Mouse (Mus musculus): Measurements from ENCODE around the gene Rnf220. TPM values are rescaled to one million over a fixed set of nuclear protein-coding genes. Genes with fewer than 3 reads are reported as not detected.

The Rnf220 gene
- total RNA-seq, 2 experiments from 2014 or later = 6.3 to 22.1 TPM

- ATAC-seq (replicated peaks; ENCODE audit: low FRiP score, poor library complexity, severe bottlenecking) = no peak
These were observed 242.7 kb downstream of the Rnf220 start for GRCm38 (mm10) chr4:117254017-117254627.

DNA sequence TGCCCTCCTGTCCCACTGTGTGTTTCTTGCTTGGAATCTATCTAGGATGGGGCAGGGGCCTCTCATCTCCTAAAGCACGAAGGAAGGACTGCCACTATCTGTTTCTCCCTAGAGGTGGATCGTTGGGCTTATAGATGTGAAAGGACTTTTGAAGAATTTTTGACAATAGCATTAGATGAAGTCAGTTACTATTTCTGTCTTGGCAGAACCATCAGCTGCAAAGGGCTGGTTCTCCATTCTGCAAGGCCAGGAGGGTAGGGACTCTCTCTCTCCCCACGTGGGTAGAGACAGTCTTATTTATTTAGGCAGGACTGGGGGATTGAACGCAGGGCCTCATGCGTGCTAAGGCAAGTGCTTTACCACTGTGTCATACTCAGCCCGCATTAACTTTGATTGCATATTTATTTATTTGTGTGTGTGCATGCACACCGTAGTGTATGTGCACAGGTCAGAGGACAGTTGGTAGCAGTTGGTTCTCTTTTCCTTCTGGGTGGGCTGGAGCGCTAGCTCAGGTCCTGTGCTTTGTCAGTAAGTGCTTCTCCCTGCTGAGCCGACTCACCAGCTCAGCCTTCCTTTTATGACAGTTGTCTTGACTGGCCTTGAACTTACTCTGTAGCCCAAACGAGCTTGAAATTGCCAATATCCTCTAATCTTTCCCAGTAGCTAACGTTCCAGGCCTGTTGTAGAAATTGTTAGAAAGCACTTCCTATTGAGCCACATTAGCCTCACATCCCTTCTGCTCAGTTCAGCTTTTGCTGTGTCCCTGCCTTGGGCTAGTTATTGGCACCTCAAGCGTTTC lies 243.4 kb downstream of the Rnf220 start:
- no peak for ATAC-seq (replicated peaks; ENCODE audit: low FRiP score, poor library complexity, severe bottlenecking)

- ATAC-seq (replicated peaks; ENCODE audit: low FRiP score, poor library complexity, severe bottlenecking) = no peak
These were observed 244.1 kb downstream of the Rnf220 start for GRCm38 (mm10) chr4:117252755-117253154.

- no peak for ATAC-seq (replicated peaks; ENCODE audit: low FRiP score, poor library complexity, severe bottlenecking)
These were observed 244.5 kb downstream of the Rnf220 start for GRCm38 (mm10) chr4:117252351-117252750.

- peak; percentile 100 for ATAC-seq (replicated peaks; ENCODE audit: low FRiP score, poor library complexity, severe bottlenecking)
These were observed 245.0 kb downstream of the Rnf220 start, which contains the start of the genes Tmem53 and Armh1 for GRCm38 (mm10) chr4:117251801-117252316. Tmem53 (plus strand) TSS chr4:117251951. Armh1 (minus strand) TSS chr4:117252125.

DNA sequence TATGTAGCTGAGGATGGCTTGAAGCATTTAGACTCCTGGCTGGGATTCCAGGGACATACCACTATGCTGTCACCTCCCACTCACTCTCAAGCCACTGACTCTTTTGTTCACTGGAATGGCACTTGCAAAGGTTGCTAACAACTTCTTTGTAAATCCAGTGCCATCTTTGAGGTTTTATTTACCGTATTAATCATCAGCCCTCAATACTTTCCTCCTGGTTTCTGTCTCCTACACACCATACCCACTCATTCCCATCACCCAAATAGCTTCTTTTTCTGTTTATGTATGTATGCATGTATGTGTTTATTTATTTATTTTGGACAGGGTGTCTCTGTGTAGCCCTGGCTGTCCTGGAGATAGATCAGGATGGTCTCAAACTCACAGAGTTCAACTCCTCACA lies 245.9 kb downstream of the Rnf220 start:
- no peak for ATAC-seq (replicated peaks; ENCODE audit: low FRiP score, poor library complexity, severe bottlenecking)

DNA sequence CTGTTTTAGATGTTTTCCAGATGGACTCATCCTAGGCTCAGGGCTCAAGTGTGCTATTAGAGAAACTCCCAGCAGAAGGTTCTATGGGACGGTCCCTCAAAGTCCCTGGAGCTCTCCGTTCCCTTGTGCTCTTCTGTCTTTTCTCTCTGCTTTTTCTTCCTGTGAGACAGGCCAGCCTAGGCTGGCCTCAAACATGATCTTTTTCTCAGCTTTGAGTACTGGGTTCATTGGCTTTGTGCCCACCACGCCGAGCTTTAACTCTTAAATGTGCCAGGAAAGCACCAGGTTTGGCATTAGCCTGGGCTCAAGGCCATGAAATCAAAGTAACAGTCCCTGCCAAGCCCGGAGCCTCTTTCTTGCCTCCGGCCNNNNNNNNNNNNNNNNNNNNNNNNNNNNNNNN lies 256.0 kb downstream of the Rnf220 start:
- no peak for ATAC-seq (replicated peaks; ENCODE audit: low FRiP score, poor library complexity, severe bottlenecking)

GRCm38 (mm10) chr4:117239153-117239552 lies 257.7 kb downstream of the Rnf220 start:
- no peak for ATAC-seq (replicated peaks; ENCODE audit: low FRiP score, poor library complexity, severe bottlenecking)

DNA sequence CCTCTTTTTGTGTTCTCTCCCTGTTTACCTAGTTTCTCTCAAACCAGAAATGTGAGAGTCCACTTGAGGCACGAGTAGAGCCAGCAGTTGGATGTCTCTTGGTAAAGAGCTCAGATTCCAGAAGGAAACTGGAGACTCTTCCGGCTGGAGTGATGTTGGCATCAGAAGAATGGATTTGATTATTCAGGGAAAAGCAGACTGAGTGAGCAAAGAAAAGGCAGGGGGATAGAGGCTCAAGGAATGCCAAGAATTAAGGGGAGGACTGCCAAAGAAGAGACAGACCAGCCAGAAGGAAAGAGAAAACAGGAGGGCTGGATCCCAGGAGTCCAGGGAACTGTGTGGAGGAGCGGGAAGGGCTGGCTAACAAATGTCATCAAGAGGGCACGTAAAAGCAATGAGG lies 261.0 kb downstream of the Rnf220 start:
- ATAC-seq (replicated peaks; ENCODE audit: low FRiP score, poor library complexity, severe bottlenecking) = no peak

- ATAC-seq (replicated peaks; ENCODE audit: low FRiP score, poor library complexity, severe bottlenecking) = no peak
These were observed 262.6 kb downstream of the Rnf220 start for GRCm38 (mm10) chr4:117234166-117234741.

GRCm38 (mm10) chr4:117231208-117231607 lies 265.6 kb downstream of the Rnf220 start:
- ATAC-seq (replicated peaks; ENCODE audit: low FRiP score, poor library complexity, severe bottlenecking) = no peak

DNA sequence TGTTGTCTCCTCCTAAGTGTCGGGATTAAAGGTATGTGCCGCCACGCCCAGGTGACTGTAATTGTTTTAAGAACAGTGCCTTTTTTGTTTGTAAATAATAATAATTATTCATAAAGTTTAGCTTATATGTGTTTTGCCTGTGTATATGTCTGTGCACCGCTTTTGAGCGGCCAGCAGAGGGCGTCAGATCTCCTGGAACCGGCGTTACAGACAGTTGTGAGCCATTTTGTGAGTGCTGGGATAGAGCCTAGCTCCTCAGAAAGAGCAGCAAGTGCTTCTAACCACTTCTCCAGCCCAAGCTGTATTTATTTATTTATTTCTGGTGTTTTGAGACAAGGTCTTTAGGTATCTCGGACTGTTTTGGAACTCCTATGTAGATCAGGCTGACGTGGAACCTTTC lies 266.5 kb downstream of the Rnf220 start:
- peak; percentile 60; the same call in 1 of the 2 replicates for ATAC-seq (replicated peaks; ENCODE audit: low FRiP score, poor library complexity, severe bottlenecking)

DNA sequence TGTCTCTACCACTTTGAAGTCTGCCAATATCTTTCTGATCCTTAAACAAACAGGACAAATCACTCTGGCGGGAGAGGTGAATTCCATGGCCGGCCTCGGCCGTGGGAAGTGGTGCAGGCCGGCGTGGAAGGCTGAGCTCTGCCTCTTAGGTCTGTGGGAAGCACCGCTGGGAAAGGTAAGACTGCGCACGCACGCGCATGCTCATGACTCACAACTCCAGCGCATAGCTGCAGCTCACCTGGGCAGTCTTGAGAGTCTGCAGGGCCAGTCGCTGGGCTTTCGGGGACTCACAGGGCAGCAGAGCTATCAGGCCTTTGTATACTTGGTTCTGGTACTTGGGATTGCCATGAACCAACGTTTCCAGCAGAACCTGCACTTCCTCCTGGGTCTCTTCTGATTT lies 267.3 kb downstream of the Rnf220 start:
- ATAC-seq (replicated peaks; ENCODE audit: low FRiP score, poor library complexity, severe bottlenecking) = no peak

DNA sequence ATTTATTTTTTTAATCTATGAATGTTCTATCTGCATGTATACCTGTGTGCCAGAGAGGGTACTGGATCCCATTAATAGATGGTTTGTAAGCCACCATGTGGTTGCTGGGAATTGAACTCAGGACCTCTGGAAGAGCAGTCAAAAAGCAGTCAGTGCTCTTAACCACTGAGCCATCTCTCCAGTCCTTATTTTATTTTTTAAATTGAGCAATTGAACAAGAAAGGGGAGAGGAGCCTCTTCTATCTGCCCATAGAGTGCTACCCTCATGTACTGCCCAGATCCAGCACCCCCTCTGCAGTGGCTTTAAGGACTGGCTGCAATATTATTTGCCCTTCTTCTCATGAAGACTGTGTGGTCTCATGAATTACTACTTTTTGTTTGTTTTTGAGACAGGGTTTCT lies 271.6 kb downstream of the Rnf220 start:
- ATAC-seq (replicated peaks; ENCODE audit: low FRiP score, poor library complexity, severe bottlenecking) = no peak

DNA sequence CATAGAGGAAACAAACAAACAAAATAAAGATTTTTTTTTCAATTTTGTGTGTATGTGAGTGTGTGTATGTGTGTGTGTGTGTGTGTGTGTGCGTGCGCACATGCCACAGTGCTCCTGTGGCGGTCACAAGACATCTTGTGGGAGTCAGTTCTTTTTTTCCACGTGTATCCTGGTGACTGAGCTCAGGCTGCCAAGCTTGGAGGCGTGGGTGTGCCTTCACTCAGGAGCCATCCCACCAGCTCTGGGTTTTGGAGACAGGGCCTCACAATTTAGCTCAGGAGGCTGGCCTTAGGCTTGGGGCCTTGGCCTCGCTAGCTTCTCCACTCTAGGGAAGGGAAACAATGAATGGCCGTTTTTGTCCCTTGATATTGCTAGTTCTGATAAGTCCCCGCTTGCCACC lies 272.7 kb downstream of the Rnf220 start:
- no peak for ATAC-seq (replicated peaks; ENCODE audit: low FRiP score, poor library complexity, severe bottlenecking)

- no peak for ATAC-seq (replicated peaks; ENCODE audit: low FRiP score, poor library complexity, severe bottlenecking)
These were observed 273.9 kb downstream of the Rnf220 start for GRCm38 (mm10) chr4:117223001-117223400.

- no peak for ATAC-seq (replicated peaks; ENCODE audit: low FRiP score, poor library complexity, severe bottlenecking)
These were observed 275.0 kb downstream of the Rnf220 start for GRCm38 (mm10) chr4:117221836-117222235.
